Mouse (Mus musculus) urinary bladder, adult 18-20 months (tissue): ENCODE results near the gene Gtf2b.

ENCODE experiments used
- DNase-seq, 2 experiments: peaks; one replicate each; pipeline ENCODE4 v3.0.0; 2022; ENCODE audit warnings: low spot score in 2 of 2, mixed read lengths in 2 of 2

Gtf2b gene

GRCm38 (mm10) chr3:142764995-142765777 lies at the start of gene Gtf2b:
Gene Gtf2b (plus strand): TSS chr3:142765045.
- peak; percentile 91 to 92 for DNase-seq

GRCm38 (mm10) chr3:142725481-142725880 lies 39.4 kb upstream of the Gtf2b start:
- DNase-seq: no peak

GRCm38 (mm10) chr3:142725969-142726672 lies 38.7 kb upstream of the Gtf2b start:
- DNase-seq: no peak

- DNase-seq: no peak
Measured at GRCm38 (mm10) chr3:142734291-142734690, 30.6 kb upstream of the Gtf2b start.

- DNase-seq: no peak
Measured at GRCm38 (mm10) chr3:142740896-142741295, 23.9 kb upstream of the Gtf2b start.

GRCm38 (mm10) chr3:142743973-142744898 lies 20.6 kb upstream of the Gtf2b start:
- DNase-seq: no peak

GRCm38 (mm10) chr3:142745076-142745475 lies 19.8 kb upstream of the Gtf2b start:
- no peak for DNase-seq

- no peak for DNase-seq
Measured at GRCm38 (mm10) chr3:142747673-142748072, 17.2 kb upstream of the Gtf2b start.

- no peak for DNase-seq
Measured at GRCm38 (mm10) chr3:142749131-142749530, 15.7 kb upstream of the Gtf2b start.

- no peak for DNase-seq
Measured at GRCm38 (mm10) chr3:142755132-142755867, 9.5 kb upstream of the Gtf2b start.

GRCm38 (mm10) chr3:142757841-142758240 lies 7.0 kb upstream of the Gtf2b start:
- DNase-seq: peak in 1 of 2 experiments; percentile 25

GRCm38 (mm10) chr3:142758593-142758992 lies 6.3 kb upstream of the Gtf2b start:
- DNase-seq: no peak

GRCm38 (mm10) chr3:142760356-142760755 lies 4.5 kb upstream of the Gtf2b start:
- DNase-seq: no peak

GRCm38 (mm10) chr3:142765778-142766165 lies 927 bp downstream of the Gtf2b start:
- no peak for DNase-seq

GRCm38 (mm10) chr3:142768498-142768897 lies 3.7 kb downstream of the Gtf2b start:
- DNase-seq: no peak

- no peak for DNase-seq
Measured at GRCm38 (mm10) chr3:142770518-142770917, 5.7 kb downstream of the Gtf2b start.

GRCm38 (mm10) chr3:142773538-142774191 lies 8.8 kb downstream of the Gtf2b start:
- DNase-seq: no peak

GRCm38 (mm10) chr3:142777227-142777626 lies 12.4 kb downstream of the Gtf2b start:
- no peak for DNase-seq

- DNase-seq: no peak
Measured at GRCm38 (mm10) chr3:142786423-142787072, 21.7 kb downstream of the Gtf2b start.

GRCm38 (mm10) chr3:142795587-142795986 lies 30.7 kb downstream of the Gtf2b start:
- DNase-seq: no peak
